Mouse (Mus musculus): ENCODE data around the gene Nrp2. TPM values are rescaled to one million over a fixed set of nuclear protein-coding genes. Genes with fewer than 3 reads are reported as not detected.

The Nrp2 gene
- polyA plus RNA-seq, 1 experiment from 2014 or later: 20.5 TPM

DNA sequence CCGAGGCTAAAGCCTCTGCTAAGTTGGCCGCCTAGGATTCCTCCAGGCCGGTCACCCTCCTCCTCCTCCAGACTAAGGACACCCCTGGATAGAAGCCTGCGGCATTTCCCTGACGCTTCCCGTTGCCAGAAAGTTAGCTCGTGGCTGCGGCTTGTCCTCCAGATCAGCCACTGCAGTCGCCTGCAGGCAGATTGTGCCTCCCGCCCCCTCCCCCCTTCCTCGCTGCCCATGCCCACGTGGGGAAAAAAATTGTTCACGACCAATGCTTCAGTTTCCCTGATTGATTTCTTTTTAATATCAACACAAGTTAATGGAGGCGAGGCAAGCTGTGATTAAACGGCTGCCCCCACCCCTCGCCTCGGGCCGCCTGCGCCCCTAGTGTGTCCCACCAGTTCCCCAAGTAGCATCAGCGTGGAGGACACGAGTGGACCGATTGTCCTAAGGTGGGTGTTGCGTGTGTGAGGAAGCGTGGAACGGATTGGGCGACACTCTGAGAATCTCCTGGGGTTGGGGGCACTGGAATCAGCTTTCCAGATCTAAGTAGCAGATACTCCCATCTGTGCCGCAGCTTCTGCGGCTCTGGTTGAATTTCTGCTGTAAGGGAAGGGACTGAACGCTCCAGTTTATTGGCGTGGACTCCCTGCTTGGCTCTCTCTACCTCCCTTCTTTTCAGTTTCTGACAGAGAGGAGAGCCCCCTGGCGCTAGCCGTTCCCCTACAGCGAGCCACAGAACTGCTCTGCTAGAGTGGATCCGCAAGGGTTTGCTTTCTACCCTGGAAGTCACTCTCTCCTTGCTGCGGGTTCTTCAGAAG, 4.2 kb downstream of the Nrp2 start:
- under 1% methylated on average over 35 of the region's 35 CpGs for WGBS
- Histone ChIP-seq H3K9me3 (no peaks in the 10 kb centered on the region), H3K27me3 (replicated peaks; ENCODE audit: low read depth, poor library complexity, severe bottlenecking) (peaks cover 78% of the 10 kb centered on the region), H3K4me1 (peaks cover 85% of the 10 kb centered on the region), H3K27ac (replicated peaks) (peak overlapping the region; percentile 83), H3K36me3 (replicated peaks) (no peaks in the 10 kb centered on the region), H3K4me3 (peak overlapping the region; percentile 78)
- DNase-seq (ENCODE audit: low spot score): peak; percentile 75

DNA sequence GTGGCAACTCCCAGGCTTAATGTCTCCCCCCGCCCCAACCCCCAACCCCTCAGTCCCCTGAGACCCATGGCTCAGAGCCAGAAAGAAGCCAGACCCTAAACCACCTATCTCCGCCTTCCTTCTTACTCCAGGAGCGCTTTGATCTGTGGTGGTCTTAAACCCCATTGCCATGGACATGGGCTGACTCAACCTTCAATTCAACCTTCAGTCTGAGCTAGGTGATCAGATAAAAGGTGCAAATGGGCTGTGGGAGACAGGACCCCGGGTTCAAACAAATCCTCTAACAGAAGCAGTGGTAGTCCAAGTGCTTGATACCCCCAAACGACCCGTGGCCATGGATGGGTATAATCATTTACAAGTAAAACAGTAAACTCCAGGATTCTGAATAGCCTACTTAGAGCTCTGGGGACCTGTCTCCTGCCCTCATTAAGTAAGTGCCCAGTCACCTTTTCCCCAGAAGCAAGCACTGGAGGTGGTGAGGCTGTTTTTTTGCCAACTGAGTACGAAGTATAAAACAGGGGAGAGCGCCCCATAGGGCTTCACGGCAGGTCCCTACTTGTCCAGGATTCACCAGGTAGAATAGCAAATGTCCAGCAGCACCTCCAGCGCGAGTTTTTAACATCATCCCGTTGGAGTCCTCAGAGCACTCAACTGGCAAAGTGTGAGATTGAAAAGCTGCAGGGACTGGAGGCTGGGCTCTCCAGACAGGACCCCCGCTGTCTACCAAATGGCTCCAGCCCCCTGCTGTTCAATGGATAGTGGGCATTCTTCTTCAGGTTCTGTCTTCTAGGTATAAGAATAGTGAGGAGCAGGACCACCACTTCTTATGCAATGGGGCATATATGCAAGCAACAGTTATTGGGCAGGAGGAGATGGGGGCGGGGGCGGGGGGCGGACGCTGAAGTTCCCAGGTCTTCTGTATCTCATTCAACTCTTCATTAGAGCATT, 5.1 kb downstream of the Nrp2 start:
- WGBS: 12% methylated on average over 17 of the region's 17 CpGs
- H3K36me3 ChIP-seq (replicated peaks): no peaks in the 10 kb centered on the region
- peaks cover 75% of the 10 kb centered on the region for H3K27me3 ChIP-seq (replicated peaks; ENCODE audit: low read depth, poor library complexity, severe bottlenecking)
- peak overlapping the region; percentile 78 for H3K4me3 ChIP-seq
- peak overlapping the region; percentile 83; the same call in 1 of the 2 replicates for H3K27ac ChIP-seq (replicated peaks)
- peaks cover 77% of the 10 kb centered on the region for H3K4me1 ChIP-seq
- no peaks in the 10 kb centered on the region for H3K9me3 ChIP-seq
- DNase-seq (ENCODE audit: low spot score): no peak

DNA sequence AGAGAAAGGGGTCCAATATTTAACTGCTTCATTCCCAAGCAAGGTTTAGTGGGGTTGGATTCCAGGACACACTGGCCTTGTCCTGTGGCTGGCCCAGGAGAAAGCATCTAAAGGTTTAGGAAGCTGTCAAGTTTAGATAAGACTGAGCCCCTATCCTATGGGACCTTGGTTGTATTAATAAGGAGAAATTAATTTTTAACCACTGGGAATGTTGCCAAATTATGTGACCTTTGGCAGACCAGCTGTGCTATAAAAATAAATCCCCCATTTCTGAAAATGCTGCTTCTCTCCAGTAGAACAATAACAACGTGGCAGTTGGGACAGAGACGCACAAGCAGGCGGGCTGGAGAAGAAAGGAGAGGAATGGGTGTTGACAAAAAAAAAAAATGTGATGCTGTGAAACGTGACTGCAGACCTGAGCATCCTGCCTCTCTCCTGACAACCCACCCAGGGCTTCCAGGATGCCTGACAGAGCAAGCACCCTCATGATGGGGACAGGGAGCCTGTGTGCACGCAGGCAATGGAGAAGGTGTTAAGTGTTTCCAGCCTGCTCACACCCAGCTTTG, 6.8 kb downstream of the Nrp2 start:
- H3K4me3 ChIP-seq: no peak overlapping the region
- no peak for DNase-seq (ENCODE audit: low spot score)
- H3K9me3 ChIP-seq: no peaks in the 10 kb centered on the region
- H3K36me3 ChIP-seq (replicated peaks): no peaks in the 10 kb centered on the region
- whole genome bisulfite sequencing: 38% methylated on average over 5 of the region's 5 CpGs
- H3K4me1 ChIP-seq: peaks cover 63% of the 10 kb centered on the region
- no peak overlapping the region for H3K27ac ChIP-seq (replicated peaks)
- H3K27me3 ChIP-seq (replicated peaks; ENCODE audit: low read depth, poor library complexity, severe bottlenecking): peaks cover 58% of the 10 kb centered on the region

DNA sequence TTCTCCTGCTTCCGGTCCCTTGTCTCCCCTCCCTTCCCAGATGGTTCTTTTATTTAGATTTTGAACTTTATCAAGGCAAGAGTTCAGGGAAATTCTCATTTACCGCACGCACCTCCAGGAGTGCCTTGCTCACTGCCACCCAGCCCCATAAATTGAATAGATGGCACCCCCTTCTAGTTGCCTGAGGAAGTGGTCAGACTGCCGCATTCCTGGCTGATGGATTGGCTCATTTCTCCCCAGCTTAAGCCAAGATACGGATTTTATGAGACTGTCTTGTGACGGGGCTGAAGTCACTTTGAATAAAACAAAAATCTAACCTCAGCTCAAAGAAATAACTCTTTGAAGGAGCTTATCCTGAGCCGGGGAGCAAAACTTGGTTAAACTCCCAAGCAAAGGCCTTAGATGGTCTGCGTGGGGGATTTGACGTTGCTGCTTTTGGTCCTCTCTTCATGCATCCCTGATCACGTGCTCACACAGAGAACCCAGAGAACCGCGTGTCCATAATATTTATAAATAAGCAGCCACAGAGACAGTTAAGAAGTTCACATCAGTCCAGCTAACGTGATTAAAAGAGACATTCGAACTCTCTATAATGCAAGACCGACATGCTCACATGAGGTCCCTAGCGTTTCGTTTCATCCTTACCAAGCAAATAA, 10.1 kb downstream of the Nrp2 start:
- Histone ChIP-seq H3K4me1 (peaks cover 58% of the 10 kb centered on the region), H3K27me3 (replicated peaks; ENCODE audit: low read depth, poor library complexity, severe bottlenecking) (peaks cover 33% of the 10 kb centered on the region), H3K9me3 (no peaks in the 10 kb centered on the region), H3K4me3 (no peak overlapping the region), H3K36me3 (replicated peaks) (no peaks in the 10 kb centered on the region), H3K27ac (replicated peaks) (no peak overlapping the region)
- no peak for DNase-seq (ENCODE audit: low spot score)
- 87% methylated on average over 17 of the region's 17 CpGs for WGBS

DNA sequence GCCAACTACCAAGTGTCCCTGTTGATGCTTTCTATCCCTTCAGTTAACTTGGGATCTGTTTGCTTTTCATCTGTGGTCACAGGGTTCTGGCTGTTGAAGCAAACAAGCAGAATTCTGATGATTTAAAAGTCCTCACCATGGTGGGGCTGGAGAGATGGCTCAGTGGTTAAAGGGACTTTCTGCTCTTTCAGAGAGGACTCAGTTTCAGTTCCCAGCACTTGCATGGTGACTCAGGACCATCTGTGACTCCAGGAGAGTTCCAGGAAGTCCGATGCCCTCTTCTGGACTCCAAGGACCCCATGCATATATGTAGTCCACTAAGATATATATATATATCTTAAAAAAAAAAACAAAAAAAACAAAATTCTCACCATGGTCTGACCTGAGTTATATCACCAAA, 11.9 kb downstream of the Nrp2 start:
- peaks cover 10% of the 10 kb centered on the region; the same call in 1 of the 2 replicates for H3K36me3 ChIP-seq (replicated peaks)
- WGBS: 85% methylated on average over 1 of the region's 1 CpGs
- DNase-seq (ENCODE audit: low spot score): no peak
- H3K27me3 ChIP-seq (replicated peaks; ENCODE audit: low read depth, poor library complexity, severe bottlenecking): peaks cover 24% of the 10 kb centered on the region
- no peak overlapping the region for H3K4me3 ChIP-seq
- H3K4me1 ChIP-seq: peaks cover 56% of the 10 kb centered on the region
- no peaks in the 10 kb centered on the region for H3K9me3 ChIP-seq
- H3K27ac ChIP-seq (replicated peaks): no peak overlapping the region

DNA sequence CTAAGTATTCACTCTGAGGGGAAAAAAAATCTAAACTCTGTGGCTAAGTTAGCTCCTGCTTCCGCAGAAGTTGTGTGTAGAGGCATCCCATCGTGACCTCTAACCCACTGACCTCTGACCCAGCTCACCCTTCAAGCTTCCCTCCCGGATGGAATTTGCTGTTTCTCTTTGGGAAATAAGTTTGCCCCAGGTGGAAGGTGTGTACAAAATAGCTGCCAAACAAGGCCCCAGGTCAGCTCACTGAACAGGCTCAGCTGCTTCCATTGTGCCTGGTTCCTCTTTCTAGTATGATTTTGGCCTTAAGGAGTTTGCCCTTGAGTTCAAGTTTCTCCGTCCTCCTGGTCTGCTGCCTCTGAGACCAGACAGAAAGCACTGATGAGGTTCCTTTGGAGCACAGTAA, 12.6 kb downstream of the Nrp2 start:
- Histone ChIP-seq H3K27ac (replicated peaks) (no peak overlapping the region), H3K4me3 (no peak overlapping the region), H3K27me3 (replicated peaks; ENCODE audit: low read depth, poor library complexity, severe bottlenecking) (peaks cover 17% of the 10 kb centered on the region), H3K9me3 (no peaks in the 10 kb centered on the region), H3K4me1 (peaks cover 56% of the 10 kb centered on the region), H3K36me3 (replicated peaks) (peaks cover 10% of the 10 kb centered on the region; the same call in 1 of the 2 replicates)
- no peak for DNase-seq (ENCODE audit: low spot score)
- WGBS: 21% methylated on average over 4 of the region's 4 CpGs

DNA sequence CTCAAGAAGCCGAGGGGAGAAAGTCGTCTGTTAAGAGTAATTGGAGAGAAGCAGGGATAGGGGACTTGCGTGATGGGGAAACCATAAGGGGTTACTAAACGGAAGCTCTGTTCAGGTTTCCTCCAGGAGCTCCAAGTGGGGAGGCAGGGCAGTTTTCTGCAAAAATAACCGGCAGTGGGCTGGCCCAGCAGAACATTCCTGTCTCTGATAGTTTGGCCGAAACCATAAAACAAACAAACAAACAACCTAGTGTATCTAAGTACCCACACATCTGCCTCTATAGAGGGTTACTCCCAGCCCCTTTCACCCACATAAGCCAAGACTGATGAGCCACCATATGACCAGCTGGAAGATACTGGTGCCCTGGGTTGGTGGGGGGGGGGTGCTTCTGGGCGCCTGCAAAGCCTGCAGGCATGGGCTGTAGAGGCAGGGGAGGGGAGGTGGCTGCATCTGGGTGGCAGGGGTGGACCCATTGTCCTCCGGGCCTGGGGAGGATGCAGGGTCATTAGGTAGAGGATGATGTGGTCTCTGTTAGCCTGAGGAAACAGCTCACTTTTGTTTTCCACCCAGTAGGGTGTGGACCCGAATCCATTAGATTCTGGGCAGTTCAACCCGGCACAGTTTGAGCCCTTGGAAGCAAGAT, 13.9 kb downstream of the Nrp2 start:
- WGBS: 23% methylated on average over 10 of the region's 10 CpGs
- H3K4me1 ChIP-seq: peaks cover 66% of the 10 kb centered on the region

DNA sequence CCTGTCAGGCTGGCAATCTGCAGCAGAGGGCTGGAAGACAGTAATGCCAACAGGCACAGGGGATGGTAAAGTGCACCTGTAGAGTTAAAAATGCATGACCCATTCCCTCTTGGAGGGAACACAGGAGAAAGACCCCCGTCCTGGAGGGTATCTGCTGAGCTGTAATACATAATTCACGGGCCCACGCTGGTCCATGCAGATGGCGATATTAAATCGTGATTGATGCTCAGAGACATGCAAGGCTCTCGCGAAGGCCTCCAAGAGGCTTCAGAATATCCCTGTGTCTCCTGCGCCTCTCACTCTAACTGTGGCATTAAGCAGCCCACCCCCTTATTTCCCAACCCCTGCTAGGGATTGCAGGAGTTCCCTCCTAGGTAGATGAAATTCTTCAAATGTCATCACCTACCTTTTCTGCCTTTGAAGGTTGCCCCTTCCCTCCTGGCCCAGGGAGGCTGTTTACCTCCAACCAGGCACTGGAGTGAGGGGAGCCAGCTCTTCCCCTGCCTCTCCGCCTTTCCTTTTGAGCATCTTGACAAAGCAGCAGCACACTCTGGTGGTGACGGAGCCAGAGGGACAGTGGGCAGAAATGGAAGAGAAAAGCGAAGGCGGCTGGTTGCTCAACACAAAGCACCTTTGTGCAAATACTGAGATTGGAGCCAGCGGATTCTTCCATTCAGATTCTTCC, 14.6 kb downstream of the Nrp2 start:
- Histone ChIP-seq H3K9me3 (0 out of 2 replicates have a peak, but pooled peaks cover 3% of the 10 kb centered on the region), H3K4me1 (peaks cover 64% of the 10 kb centered on the region), H3K27ac (replicated peaks) (peak overlapping the region; percentile 67), H3K27me3 (replicated peaks; ENCODE audit: low read depth, poor library complexity, severe bottlenecking) (peaks cover 9% of the 10 kb centered on the region; the same call in 1 of the 2 replicates), H3K36me3 (replicated peaks) (peaks cover 24% of the 10 kb centered on the region), H3K4me3 (no peak overlapping the region)
- 48% methylated on average over 13 of the region's 13 CpGs for WGBS
- peak; percentile 64 for DNase-seq (ENCODE audit: low spot score)

More for the DNA sequence above, 13.9 kb downstream of the Nrp2 start:
- Histone ChIP-seq H3K4me3 (no peak overlapping the region), H3K9me3 (no peaks in the 10 kb centered on the region), H3K27me3 (replicated peaks; ENCODE audit: low read depth, poor library complexity, severe bottlenecking) (peaks cover 9% of the 10 kb centered on the region; the same call in 1 of the 2 replicates), H3K27ac (replicated peaks) (peak overlapping the region; percentile 67), H3K36me3 (replicated peaks) (peaks cover 17% of the 10 kb centered on the region; the same call in 1 of the 2 replicates)
- no peak for DNase-seq (ENCODE audit: low spot score)

DNA sequence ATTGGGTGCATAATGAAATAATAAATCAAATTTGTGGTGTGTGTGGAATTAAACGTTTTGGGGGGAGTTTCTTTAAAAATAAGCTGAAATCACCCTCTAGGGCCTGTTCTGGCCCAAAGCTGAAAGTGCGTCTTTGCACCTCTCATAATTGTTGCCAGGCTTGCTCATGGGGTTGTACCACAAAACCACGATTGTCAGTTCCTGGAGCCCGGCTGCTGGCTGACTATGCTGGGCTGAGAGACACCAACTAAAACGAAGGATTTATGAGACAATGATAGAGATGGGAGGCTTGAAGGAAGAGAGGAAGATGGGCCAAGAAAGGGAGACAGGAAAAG, 15.1 kb downstream of the Nrp2 start:
- Histone ChIP-seq H3K27me3 (replicated peaks; ENCODE audit: low read depth, poor library complexity, severe bottlenecking) (peaks cover 9% of the 10 kb centered on the region; the same call in 1 of the 2 replicates), H3K4me1 (peaks cover 64% of the 10 kb centered on the region), H3K4me3 (no peak overlapping the region), H3K27ac (replicated peaks) (0 out of 2 replicates have a peak overlapping the region, but pooled peaks have one; percentile 35), H3K36me3 (replicated peaks) (peaks cover 30% of the 10 kb centered on the region), H3K9me3 (0 out of 2 replicates have a peak, but pooled peaks cover 5% of the 10 kb centered on the region)
- DNase-seq (ENCODE audit: low spot score): no peak
- 33% methylated on average over 5 of the region's 5 CpGs for WGBS

DNA sequence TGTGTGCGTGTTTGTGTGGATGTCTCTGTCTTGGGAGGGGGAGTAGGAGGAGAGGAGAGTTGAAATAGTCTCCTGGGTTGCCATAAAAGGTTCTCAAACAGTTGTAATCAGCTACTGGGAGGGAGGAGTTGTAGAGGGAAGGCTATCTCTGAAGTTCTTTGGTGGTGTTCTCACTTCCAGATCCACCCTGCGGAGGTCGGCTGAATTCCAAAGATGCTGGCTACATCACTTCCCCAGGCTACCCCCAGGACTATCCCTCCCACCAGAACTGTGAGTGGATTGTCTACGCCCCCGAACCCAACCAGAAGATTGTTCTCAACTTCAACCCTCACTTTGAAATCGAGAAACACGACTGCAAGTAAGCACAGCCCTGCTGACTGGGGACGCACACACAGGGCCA, 15.7 kb downstream of the Nrp2 start:
- H3K9me3 ChIP-seq: 0 out of 2 replicates have a peak, but pooled peaks cover 5% of the 10 kb centered on the region
- H3K36me3 ChIP-seq (replicated peaks): peaks cover 34% of the 10 kb centered on the region
- whole genome bisulfite sequencing: 80% methylated on average over 8 of the region's 8 CpGs
- no peak overlapping the region for H3K4me3 ChIP-seq
- H3K27ac ChIP-seq (replicated peaks): no peak overlapping the region
- peaks cover 9% of the 10 kb centered on the region; the same call in 1 of the 2 replicates for H3K27me3 ChIP-seq (replicated peaks; ENCODE audit: low read depth, poor library complexity, severe bottlenecking)
- H3K4me1 ChIP-seq: peaks cover 69% of the 10 kb centered on the region
- no peak for DNase-seq (ENCODE audit: low spot score)

DNA sequence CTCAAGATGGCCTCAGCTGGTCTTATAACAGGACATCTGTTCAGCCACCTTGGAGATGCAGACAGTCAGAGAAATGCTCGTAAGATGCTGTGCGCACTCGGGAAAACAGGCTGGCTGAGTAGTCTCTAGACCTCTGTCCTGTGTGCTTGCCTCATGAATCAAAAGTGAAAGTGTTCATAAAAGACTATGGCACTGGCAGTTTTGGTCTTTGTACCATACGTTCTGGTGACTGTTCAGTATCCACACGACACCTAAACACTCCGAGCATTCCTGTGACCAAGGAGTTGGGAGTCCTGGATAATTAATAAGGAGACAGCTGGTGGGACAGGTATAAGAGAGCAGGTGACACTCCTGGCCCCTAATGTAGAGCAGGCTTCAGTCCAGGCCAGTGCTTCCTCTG, 16.7 kb downstream of the Nrp2 start:
- DNase-seq (ENCODE audit: low spot score): no peak
- H3K4me1 ChIP-seq: peaks cover 79% of the 10 kb centered on the region
- H3K27ac ChIP-seq (replicated peaks): no peak overlapping the region
- no peak overlapping the region for H3K4me3 ChIP-seq
- H3K27me3 ChIP-seq (replicated peaks; ENCODE audit: low read depth, poor library complexity, severe bottlenecking): peaks cover 9% of the 10 kb centered on the region; the same call in 1 of the 2 replicates
- 90% methylated on average over 6 of the region's 6 CpGs for WGBS
- H3K9me3 ChIP-seq: 0 out of 2 replicates have a peak, but pooled peaks cover 5% of the 10 kb centered on the region
- peaks cover 34% of the 10 kb centered on the region for H3K36me3 ChIP-seq (replicated peaks)
